Mouse (Mus musculus): ENCODE results near the gene Cdh1. TPM values are rescaled to one million over a fixed set of nuclear protein-coding genes. Genes with fewer than 3 reads are reported as not detected.
A peak's percentile ranks its signal among the peaks of the same experiment; 100 is the strongest.

The Cdh1 gene
- total and polyA plus RNA-seq, 3 experiments: not detected

- no peaks in the 10 kb centered on the region for H3K4me1 ChIP-seq (ENCODE audit: control insufficient read depth in 1 of 2, insufficient read depth in 2 of 2, low read length in 2 of 2)
- H3K79me2 ChIP-seq (ENCODE audit: control insufficient read depth, insufficient read depth, low read length, poor library complexity): peaks cover 3% of the 10 kb centered on the region; the same call in 1 of the 2 replicates
- peak within 1 kb of the TSS; percentile 94 for H3K9ac ChIP-seq (ENCODE audit: control insufficient read depth, low read depth, low read length, poor library complexity, severe bottlenecking)
- peak within 1 kb of the TSS; percentile 89 to 95 for H3K4me3 ChIP-seq (ENCODE audit: control insufficient read depth in 1 of 2, insufficient read depth in 1 of 2, low read depth in 2 of 2, low read length in 2 of 2)
- H3K9me3 ChIP-seq (replicated peaks; ENCODE audit: insufficient read depth, low read length): no peaks in the 10 kb centered on the region
- peak within 1 kb of the TSS; percentile 63 for H3K27ac ChIP-seq (ENCODE audit: control insufficient read depth, low read depth, low read length)
- peak; percentile 89 for DNase-seq (ENCODE audit: low read depth, low spot score)
- TF ChIP-seq HCFC1 (IDR thresholded peaks at IDR 0.05; ENCODE audit: low read depth, low read length): peak; percentile 82
- peak; percentile 84 for TF ChIP-seq ZMIZ1 (IDR thresholded peaks at IDR 0.05; ENCODE audit: low read depth, low read length)
- peak; percentile 32 for TF ChIP-seq MXI1 (IDR thresholded peaks at IDR 0.05; ENCODE audit: low read depth, low read length)
- TF ChIP-seq MAX (IDR thresholded peaks at IDR 0.05; ENCODE audit: low read length): no peak
- TF ChIP-seq CTCF (IDR thresholded peaks at IDR 0.05 in 2 of 3, conservative IDR thresholded peaks at IDR 0.05 in 1 of 3; ENCODE audit: control insufficient read depth in 1 of 3, insufficient read depth in 1 of 3, low read depth in 2 of 3, low read length in 3 of 3, poor library complexity in 1 of 3, severe bottlenecking in 1 of 3): peak; percentile 54 to 62 (median 61)
- TF ChIP-seq POLR2AphosphoS2 (IDR thresholded peaks at IDR 0.05; ENCODE audit: low read length): peak; percentile 43; the same call in 1 of the 2 replicates
- peak; percentile 77 for TF ChIP-seq TBP (IDR thresholded peaks at IDR 0.05; ENCODE audit: low read depth, low read length)
- peak; percentile 20; the same call in 1 of the 2 replicates for TF ChIP-seq SMC3 (IDR thresholded peaks at IDR 0.05; ENCODE audit: low read depth, low read length)
- TF ChIP-seq ZNF384 (IDR thresholded peaks at IDR 0.05; ENCODE audit: low read depth, low read length): peak; percentile 96
- TF ChIP-seq UBTF (IDR thresholded peaks at IDR 0.05; ENCODE audit: borderline replicate concordance, insufficient read depth, low read depth, low read length): 0 out of 2 replicates have a peak, but pooled peaks have one; percentile 49
- peak; percentile 72 for TF ChIP-seq TCF12 (IDR thresholded peaks at IDR 0.05; ENCODE audit: low read depth, low read length)
- peak; percentile 72; the same call in 1 of the 2 replicates for TF ChIP-seq SIN3A (IDR thresholded peaks at IDR 0.05; ENCODE audit: low read length)
- peak; percentile 90 to 97 for TF ChIP-seq POLR2A (IDR thresholded peaks at IDR 0.05; ENCODE audit: control insufficient read depth in 1 of 2, insufficient read depth in 1 of 2, low read depth in 1 of 2, low read length in 2 of 2, poor library complexity in 1 of 2)
- TF ChIP-seq MYC (IDR thresholded peaks at IDR 0.05; ENCODE audit: low read depth, low read length): peak; percentile 48
- no peak for TF ChIP-seq MEF2A (IDR thresholded peaks at IDR 0.05; ENCODE audit: extremely low read depth, insufficient replicate concordance, low read depth, low read length, poor library complexity, severe bottlenecking)
- TF ChIP-seq USF2 (IDR thresholded peaks at IDR 0.05; ENCODE audit: borderline replicate concordance in 1 of 2, insufficient read depth in 1 of 2, low read depth in 1 of 2, low read length in 2 of 2): no peak
- TF ChIP-seq NELFE (IDR thresholded peaks at IDR 0.05; ENCODE audit: low read depth, low read length): peak; percentile 87
- TF ChIP-seq NRF1 (IDR thresholded peaks at IDR 0.05; ENCODE audit: insufficient read depth, low read depth, low read length, poor library complexity, severe bottlenecking): peak; percentile 48; the same call in 1 of the 2 replicates
- no peak; the same call in 1 of the 2 replicates for TF ChIP-seq RAD21 (IDR thresholded peaks at IDR 0.05; ENCODE audit: low read depth, low read length)
- H3K27me3 ChIP-seq (ENCODE audit: control insufficient read depth in 1 of 2, insufficient read depth in 2 of 2, low read length in 2 of 2): no peaks in the 10 kb centered on the region
- peaks cover 0 to 3% of the 10 kb centered on the region in 2 experiments; a peak in 1 of 4 replicates for H3K36me3 ChIP-seq (ENCODE audit: control insufficient read depth in 1 of 2, insufficient read depth in 2 of 2, low read length in 2 of 2)
Observed at GRCm38 (mm10) chr8:106682971-106683668, 80.0 kb downstream of the Cdh1 start, which contains the start of gene Tango6. Tango6 (plus strand) TSS chr8:106683068.

Data from MEL (cell line).